Mouse (Mus musculus): ENCODE data around the gene Smyd3.
A peak's percentile ranks its signal among the peaks of the same experiment; 100 is the strongest.
"Not testable (repeated sequence)": the region's sequence is repeated elsewhere in the genome, so short reads cannot be mapped to it uniquely, and the experiment has no call there.

The Smyd3 gene

DNA sequence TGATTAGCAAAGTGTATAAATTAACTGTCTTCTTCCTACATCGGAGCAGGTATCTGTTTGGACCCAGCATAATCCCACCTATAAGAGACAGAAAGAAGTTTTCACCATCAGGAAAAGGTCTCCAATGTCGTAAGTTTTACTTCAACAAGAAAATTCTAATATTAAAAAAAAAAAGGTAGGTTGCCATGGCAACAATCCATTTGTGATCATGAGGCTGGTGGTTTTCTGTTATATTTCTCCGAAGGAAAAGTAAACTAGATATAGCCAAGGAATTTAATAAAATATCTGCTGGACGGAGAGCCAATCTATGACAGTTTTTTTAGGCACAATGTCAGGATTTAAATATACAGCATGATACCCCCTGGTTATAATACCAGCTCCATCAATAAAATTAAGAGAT, 142.9 kb downstream of the Smyd3 start:
- DNase-seq (ENCODE audit: low spot score): no peak

DNA sequence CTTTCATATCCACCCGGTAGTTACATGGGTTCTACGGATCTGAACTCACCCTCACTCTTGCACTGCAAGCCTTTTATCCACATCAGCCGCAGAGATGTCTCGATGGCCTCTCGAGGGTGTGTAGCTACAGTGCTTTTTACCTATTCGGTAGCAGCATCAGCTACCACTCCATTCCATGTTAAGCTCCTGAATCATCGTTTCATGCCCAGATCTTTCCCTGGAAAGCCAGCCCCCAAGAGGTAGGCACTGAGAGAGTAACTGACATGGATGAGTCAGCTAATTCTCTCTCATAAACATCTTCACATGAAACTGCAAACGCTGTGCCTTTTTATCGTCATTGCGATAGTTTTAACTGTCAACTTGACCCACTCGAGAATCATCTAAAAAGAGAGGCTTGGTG, 143.9 kb downstream of the Smyd3 start:
- DNase-seq (ENCODE audit: low spot score): no peak

DNA sequence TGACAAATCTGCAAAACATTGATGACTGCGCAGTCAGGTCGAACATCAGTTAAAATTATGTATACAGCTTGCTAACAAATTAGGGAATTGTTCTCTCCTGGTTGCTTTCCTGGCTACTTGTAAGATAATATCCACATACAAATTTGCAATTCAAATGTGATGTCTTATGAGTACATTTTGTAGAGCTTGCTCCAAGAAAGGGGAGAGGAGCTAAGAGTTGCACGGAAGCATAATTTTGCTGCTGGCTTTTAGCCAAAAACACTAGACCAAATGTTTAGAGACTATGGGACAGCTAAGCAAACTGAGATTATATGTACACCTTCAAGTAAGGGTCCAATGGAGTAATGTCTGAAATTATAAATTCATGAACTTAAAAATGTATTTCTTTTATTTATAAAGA, 146.7 kb downstream of the Smyd3 start:
- no peak for DNase-seq (ENCODE audit: low spot score)

DNA sequence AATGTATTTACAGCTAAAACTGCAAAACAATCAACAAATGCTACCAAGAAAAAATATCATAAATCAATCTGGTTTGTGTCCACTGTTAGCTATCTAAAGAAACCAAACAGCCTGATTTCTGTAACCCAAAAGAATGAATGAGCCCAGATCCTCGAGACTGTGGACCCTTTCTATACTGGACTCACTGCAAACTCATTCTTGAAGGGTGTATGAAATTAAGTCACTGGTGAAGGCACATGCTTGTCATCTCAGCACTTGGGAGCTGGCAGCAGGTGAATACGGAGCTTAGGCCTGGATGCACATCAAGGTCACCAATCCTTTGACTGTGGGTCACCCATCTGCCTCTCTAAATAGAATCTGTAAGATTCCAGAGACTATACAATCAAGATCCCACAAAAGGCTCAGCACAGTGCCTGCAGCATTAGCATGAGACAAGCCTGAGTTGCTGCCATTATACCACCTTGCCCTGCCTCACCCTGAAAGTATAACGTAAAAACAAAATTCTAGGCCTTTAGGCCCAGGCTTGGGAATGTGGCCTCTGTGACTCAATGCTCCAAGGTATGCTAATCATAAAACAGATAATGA, 149.3 kb downstream of the Smyd3 start:
- no peak for DNase-seq (ENCODE audit: low spot score)

DNA sequence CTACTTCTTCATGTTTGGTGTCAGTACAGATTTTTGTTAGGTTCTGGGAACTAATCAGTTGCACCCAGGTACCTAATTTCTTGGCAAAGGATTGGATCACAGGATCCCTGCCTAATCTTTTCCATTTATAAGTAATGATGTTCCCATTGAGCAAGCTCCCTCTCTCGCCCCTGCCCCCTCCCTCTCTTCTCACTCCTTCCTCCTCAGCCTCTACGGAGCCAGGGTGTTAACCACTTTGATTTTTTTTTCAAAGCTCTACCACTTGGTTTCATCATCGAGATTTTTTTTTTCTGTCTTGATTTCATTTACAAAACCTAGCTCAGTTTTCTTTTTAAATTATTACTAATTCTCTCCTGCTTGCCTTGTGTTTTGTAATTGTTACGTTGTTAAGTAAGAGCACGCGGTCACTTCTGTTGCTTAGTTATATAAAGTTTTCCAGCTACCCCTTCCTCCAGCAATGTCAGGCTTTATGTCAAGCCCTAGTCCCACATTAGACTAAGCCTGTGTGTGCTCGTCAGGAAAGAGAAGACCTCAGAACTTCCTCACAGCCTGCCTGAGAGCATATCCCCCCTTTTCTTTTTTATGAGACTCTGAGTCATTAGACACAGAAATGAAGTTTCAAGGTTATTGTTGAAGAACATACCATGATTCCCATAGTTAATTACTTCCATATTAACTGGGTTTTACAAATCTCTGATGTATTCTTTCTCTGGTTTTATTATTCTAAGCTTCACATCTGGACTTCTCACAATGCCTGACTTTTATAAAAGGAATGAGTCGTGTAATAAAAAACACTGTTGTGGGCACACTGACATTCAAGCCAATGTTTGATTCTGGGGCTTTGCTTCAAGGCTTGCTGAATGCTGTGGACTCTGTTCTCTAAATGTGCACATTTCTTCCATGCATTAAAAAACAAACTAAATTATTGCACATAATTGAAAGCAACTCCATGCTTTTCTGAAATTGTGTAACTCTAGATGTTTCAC, 156.1 kb downstream of the Smyd3 start:
- DNase-seq (ENCODE audit: low spot score): no peak

DNA sequence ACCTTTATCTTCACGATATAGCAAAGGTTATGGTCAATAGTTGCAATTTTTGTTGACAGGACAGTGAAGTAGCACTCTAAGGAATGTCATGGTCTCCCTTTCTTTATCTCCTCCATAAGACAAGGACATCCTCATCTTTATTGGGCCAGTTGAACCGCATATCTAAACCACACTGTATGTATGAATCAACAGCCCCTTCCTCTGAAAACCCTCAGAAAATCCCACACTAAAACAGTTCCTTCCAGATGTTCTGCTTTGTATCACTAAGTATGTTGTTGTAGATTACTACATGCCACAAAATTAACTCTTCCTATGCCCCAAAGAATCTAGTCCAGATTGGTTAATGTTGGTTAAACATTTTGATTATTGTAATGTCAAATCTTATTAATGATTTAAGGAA, 160.7 kb downstream of the Smyd3 start:
- DNase-seq (ENCODE audit: low spot score): no peak

DNA sequence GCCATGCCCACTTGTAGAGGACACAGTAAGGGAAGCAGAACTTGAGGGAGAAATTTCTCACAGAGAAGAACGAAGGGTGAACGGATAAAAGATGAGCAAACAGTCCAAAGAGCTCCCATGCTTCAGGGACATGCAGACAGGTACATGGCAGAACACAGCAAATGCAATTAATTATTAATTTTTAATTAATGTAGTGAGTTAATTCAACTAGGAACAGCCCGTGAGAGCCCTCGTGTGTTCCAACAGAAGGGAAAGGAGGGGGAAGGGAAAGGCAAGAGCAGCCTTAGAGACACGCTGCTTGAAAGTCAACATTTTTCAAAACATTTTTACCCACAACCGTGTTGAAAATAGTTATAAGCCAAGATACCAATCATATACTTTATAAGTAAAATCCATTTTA, 163.6 kb downstream of the Smyd3 start:
- DNase-seq (ENCODE audit: low spot score): no peak

DNA sequence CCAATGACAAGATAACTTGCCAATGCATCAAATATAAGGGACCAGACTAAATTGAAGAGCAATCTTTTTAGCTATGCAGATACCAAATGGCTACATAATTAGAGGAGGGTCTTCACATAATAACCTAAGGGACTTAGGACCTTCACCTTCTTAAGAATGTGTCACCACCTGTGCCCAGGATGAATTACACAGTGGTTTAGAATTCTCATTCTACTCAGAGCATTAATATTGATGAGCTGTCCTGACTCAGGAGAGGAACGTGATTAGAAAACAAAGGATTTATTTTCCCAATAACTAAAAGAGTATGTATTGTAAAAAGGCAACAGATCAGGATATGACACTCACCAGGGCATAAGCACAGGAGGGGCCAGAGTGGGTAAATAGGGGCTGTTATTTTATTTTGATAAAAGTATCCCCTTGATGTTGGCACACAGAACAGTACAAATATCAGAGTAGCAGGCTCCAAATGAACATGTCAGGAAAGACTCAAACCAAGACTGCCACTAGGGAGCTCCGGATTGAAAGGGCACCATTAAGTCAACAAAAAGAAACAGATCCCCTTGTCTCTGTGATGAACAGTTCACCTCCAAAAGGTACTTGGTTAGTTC, 172.4 kb downstream of the Smyd3 start:
- no peak for DNase-seq (ENCODE audit: low spot score)

DNA sequence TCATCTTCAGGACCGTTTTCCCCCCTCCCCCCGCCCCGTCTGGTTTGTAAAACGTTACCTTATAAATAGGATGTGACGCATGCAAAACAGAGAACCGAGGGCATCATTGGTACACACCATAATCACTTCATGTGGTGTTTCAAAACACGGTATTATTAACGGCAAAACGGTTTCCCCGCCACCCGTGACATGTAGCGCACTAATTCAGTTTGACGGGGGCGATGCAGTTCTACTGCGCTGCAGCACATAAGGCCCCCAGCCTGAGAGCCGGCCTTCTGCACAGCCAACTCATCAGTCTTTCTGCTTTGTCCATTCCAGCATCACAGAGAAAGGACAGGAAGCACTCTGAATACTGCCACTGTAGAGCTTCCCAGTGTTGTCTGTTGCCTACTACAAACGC, 174.4 kb downstream of the Smyd3 start:
- DNase-seq (ENCODE audit: low spot score): peak; percentile 80

DNA sequence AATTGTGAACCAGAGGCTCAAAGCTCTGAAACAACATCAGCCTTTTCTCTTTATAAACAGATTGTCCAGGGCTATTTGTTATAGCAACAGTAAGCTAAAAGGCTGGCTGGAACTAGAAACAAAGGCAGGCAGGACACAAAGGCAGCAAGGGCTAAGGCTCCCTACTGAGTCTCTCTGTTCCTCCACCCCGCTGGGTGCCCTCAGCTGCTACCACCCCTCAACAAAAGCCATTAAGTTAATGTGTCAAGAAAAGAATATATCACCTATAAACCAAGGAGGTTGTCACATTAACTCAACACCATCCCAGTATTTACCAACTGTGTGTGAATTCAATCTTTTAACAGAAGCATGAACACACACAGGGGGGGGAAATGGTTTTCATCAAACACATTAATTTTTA, 176.3 kb downstream of the Smyd3 start:
- no peak for DNase-seq (ENCODE audit: low spot score)

DNA sequence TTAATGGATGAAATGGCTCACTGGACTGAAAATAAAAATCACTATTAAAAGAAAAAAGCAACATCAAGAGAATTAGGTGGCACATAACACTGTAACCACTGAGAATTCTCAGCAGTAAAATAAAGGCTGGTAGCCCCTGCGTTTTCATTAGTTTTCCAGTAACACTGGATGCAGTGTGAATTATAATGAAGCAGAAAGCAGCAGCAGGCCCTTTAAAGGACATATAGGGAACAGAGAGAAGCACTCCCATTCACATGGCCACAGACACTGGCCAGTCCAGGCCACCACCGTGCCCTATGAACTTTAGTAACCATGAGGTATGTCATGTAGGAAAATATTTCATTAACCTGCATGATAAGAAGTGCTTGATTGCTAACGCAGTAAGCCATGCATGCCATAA, 178.8 kb downstream of the Smyd3 start:
- DNase-seq (ENCODE audit: low spot score): no peak

DNA sequence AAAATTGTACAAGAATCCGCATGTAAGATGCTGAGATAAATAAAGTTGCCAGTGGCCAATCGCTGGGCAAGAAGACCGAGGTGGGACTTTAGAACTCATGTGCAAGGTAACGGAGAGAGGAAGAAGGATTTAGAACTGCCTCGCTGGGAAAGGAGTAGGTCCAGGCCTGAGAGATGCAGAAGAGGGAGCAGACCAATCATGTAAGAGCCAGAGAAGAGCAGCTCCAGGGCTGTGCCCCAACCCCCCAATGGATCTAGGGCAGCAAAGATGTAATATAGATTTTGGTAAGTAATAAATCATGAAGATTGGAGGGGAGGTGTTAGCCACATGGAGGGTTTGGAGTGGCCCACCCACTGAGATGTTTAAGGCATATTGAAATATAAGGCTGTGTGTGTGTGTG, 180.3 kb downstream of the Smyd3 start:
- DNase-seq (ENCODE audit: low spot score): no peak

DNA sequence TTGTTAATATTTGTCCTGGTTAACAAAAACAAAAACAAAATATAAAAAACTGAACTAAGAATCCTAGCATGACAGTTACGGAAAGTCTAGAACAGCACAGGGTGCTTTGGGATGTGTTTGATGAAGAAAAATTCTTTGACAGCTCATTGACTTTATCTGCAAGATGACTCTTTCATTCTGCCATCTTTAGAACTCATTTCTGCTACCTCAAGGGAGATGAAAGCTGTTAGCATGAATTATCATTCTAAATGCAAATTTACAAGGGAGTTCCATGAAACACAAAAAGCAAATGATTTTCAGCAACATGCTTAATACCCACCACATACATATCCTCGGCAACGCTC, 190.9 kb downstream of the Smyd3 start:
- no peak for DNase-seq (ENCODE audit: low spot score)

DNA sequence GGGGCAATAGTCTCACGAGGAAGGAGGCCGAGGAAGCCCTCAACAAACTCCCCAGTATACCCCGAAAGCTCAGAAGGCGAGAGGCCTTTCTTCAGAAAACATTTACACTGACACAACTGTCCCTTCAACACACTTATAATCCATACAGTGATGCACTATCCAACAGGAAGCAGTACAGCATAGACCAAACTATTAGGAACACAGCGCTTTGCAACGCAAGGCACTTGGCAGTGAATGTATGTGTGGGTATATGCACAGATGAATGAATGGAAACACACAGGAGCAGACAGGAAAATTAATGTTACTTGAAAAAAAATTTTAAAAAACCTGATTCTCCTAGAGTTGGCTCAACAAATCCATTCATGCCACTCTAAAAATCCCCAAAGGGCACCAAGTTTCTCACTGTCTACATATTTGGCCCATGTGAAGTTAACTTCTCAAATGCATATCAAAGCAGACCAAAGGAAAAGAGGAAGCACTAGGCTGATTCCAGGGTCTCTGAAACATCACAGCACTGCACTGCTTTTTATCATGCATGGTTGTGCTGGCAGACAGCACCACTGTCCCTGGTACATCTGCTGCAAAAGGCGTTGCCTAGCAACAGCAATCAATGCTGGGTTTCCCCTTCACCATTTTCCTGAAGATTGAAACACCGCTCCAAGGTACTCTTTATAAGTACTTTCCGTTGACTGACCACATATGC, 191.4 kb downstream of the Smyd3 start:
- DNase-seq (ENCODE audit: low spot score): peak; percentile 16

DNA sequence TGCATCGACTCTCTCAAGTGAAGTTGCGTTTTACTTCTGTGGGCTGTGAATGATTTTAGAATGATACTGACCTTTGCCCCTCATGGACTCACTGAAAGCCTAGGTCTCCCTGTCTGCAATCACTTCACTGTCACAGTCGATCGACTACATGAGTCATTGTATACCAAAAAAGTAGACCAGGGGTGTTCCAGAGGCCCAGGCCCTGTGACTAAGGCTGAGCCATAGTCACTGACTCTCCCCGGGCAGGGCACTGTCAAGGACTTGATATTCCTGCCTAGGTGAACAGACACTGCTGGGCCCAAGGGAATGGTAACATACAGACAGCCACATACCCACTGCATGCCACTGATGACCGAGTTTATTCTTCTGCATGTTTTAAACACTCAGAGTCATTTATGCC, 193.6 kb downstream of the Smyd3 start:
- DNase-seq (ENCODE audit: low spot score): no peak

DNA sequence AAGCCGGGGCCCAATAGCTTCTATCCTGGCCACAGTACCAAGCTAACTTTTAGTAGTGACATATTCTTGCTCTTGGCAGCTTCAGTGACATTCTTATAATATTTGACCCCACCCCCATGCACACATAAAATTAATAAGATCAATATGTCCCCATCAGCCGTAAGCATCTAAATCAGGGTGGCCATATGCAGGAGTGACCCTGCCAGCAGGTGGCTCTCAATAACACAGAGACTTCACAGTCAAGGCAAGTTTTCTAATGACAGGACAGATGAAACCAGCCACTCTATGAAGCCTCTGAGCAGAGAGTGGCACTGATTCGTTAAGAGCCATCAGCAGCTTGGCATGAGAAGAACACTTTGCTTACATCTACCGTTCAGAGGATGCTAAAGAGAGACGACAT, 204.2 kb downstream of the Smyd3 start:
- DNase-seq (ENCODE audit: low spot score): peak; percentile 16

DNA sequence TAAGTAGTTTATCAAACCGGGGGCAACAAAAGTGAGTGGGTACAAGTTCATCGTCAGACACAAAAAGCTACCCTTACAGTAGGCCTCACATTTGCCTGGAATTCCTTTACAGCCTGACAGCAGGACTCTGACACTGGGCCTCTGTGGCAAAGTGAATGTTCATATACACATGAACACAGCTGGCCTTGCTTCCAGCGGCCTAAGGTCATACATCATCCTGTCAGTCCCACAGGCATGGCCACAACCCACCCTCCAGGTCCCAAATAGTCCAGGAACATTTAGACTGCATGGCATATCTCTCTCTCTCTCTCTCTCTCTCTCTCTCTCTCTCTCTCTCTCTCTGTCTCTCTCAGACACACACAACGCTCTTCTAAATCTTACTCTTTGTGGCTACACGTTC, 208.4 kb downstream of the Smyd3 start:
- DNase-seq (ENCODE audit: low spot score): no peak

DNA sequence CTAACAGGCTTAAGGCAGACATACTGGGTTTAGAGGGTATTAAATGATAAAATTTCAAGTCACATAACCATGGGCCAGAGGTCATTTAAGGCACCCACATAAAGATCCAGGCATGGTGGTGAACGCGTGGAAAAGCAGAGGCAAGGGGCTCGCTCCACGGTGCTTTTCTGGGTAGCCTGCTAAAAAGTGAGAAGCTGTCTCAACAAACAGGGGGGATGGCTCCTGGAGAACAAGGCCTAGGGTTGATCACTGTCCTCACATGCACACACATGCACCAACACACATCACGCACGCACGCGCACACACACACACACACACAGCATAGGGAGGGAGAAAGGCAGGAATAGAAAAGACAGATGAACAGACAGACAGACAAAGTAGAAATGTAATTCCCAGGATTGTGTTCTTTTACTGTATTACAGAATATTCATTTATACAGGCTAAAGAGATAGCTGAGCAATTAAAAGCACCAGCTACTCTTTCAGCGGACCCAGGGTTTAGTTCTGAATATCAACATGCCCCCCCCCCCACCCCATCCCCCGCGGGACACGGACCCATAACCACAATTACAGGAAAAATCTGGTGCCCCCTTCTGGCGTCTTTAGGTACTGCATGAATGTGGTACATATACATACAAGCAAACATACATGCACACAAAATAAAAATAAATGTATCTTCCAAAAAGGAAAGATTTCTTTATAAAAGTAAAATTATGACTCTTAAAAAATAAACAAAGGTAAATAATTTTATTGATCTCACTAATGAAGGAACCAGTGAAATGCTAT, 215.2 kb downstream of the Smyd3 start:
- DNase-seq (ENCODE audit: low spot score): no peak

DNA sequence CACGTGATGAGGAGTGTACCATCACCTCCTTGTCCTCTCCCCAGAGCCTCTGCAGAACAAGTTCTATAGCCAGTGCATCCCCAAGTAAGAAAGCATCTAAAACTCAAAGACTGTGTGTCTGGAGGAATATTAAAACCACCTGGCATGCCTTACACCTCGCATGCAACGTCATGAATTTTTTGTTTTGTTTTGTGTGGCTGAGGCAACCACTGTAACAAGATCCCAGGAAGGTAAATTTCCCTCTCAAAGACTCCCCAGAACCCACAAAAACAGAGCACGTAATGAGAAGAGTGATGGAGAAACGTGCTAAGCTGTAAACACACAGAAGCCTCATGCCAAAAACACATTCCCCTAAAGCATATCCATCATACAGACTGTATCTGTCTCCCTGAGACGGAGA, 222.2 kb downstream of the Smyd3 start:
- DNase-seq (ENCODE audit: low spot score): no peak

DNA sequence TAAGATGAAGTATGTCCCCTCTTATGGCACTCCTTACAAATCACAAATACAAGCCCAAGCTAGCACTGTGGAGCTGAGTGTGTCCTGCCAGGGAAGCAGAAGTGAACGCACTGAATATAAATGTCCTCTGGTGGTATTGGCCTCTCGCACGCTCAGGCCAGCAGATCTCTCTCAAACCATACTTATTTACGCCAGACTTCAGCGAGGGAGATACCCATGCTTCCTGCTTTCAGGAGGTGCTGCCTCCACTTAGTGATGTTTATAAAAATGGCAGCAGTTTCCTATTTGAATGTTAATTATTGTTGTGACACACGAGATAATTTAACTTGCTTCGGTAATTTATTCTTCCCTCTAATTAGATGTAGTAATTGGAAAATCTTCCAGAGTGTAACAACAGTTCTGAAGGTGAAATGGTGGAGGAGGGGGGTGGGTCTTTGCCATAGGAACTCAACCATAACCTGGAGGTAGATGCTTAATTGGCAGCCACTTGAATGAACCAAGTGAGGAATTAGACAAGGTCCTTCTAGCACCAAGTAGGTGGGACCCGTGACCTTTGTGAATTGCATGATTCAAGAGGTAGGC, 224.0 kb downstream of the Smyd3 start:
- no peak for DNase-seq (ENCODE audit: low spot score)

DNA sequence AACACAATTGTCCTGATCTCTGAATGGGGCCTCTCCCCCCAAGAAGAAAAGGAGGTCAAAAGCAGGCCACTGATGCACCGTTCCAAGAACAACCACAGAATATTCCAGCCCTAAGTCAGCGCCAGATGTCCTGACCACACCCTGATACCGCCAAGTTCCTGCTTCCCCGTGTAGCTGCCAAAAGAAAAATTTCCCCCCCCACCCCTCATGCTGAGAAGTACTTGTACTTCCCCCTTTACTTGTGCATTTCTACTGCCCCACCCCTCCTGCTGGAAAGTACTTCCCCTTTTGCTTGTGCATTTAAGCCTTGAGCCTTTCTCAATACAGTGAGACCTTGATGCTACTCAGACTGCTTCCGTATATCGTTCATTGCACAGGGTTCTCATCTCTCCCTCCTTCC, 227.7 kb downstream of the Smyd3 start:
- not testable (repeated sequence) for DNase-seq (ENCODE audit: low spot score)

DNA sequence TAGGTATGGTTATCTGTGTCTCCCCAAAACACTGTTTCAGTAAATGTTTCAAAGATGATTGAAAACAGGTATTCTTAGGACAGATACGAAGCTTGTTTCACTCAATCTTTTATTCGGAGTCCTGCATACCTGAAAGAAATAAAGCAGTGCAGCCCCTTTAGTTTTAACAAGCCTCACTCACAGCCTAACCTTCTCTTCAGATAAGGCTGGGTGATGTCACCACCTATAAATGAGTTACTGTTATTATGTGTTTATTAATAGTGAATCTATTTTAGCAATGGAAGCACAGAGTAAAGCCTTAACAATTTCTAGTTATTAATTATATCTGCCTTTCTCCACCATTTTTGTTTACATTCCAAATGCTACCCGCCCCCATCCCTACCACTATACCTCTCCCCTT, 228.1 kb downstream of the Smyd3 start:
- no peak for DNase-seq (ENCODE audit: low spot score)

Measured in retina, embryonic 14.5 days (tissue).